Mouse (Mus musculus) lung, postnatal 0 days (tissue): ENCODE data around the gene Crygd. TPM values are rescaled to one million over a fixed set of nuclear protein-coding genes. Genes with fewer than 3 reads are reported as not detected.
A peak's percentile ranks its signal among the peaks of the same experiment; 100 is the strongest.

Source experiments
- ATAC-seq: fragments of 200-750 bp; cut with Nextera tagmentation; 2 replicates; pipeline ENCODE4 v1.8.0; 2017; ENCODE audit warnings: moderate library complexity
- DNase-seq: peaks from one replicate; pipeline ENCODE4 v3.0.0-alpha.2; 2016; ENCODE audit warnings: low spot score
- H3K27ac ChIP-seq: fragments of 300-500 bp; sonication (generic); 2 replicates; pipeline ENCODE4 v1.5.1; 2014; ENCODE audit warnings: antibody characterized with exemption, mild to moderate bottlenecking, low read length, mixed read lengths
- H3K27me3 ChIP-seq: fragments of 300-500 bp; sonication (generic); replicated peaks from 2 replicates; pipeline ENCODE4 v1.6.1; 2014; ENCODE audit warnings: low read length, mixed read lengths; ENCODE audit not compliant: insufficient read depth
- H3K36me3 ChIP-seq: fragments of 300-500 bp; sonication (generic); 2 replicates; pipeline ENCODE4 v1.6.1; 2014; ENCODE audit warnings: low read length, mixed read lengths; ENCODE audit not compliant: insufficient read depth
- H3K4me1 ChIP-seq: fragments of 300-500 bp; sonication (generic); 2 replicates; pipeline ENCODE4 v1.6.1; 2014; ENCODE audit warnings: antibody characterized with exemption, low read depth, low read length, mixed read lengths; ENCODE audit not compliant: insufficient read depth
- H3K4me2 ChIP-seq: fragments of 300-500 bp; sonication (generic); replicated peaks from 2 replicates; pipeline ENCODE4 v1.6.1; 2014; ENCODE audit warnings: low read depth, mild to moderate bottlenecking, low read length, moderate library complexity, mixed read lengths
- H3K4me3 ChIP-seq: fragments of 300-500 bp; sonication (generic); 2 replicates; pipeline ENCODE4 v1.5.1; 2014; ENCODE audit warnings: low read depth, low read length
- H3K9ac ChIP-seq: fragments of 300-500 bp; sonication (generic); replicated peaks from 2 replicates; pipeline ENCODE4 v1.6.1; 2014; ENCODE audit warnings: low read depth, mild to moderate bottlenecking
- H3K9me3 ChIP-seq: fragments of 300-500 bp; sonication (generic); 2 replicates; pipeline ENCODE4 v1.6.1; 2016; ENCODE audit warnings: low read length, mixed read lengths
- CTCF ChIP-seq: IDR thresholded peaks from 2 replicates; pipeline ENCODE4 v1.5.1; 2016; ENCODE audit warnings: antibody characterized with exemption, mild to moderate bottlenecking
- EP300 ChIP-seq: IDR thresholded peaks from 2 replicates; pipeline ENCODE4 v1.6.1; 2016; ENCODE audit warnings: antibody characterized with exemption, mild to moderate bottlenecking, control low read depth
- WGBS: fragments of 180-500 bp; shearing (Covaris S2); extraction: QIAGEN DNeasy Blood & Tissue Kit; methylation state at CpG from one replicate; pipeline ENCODE4 v1.1.7; 2014; 5-methylcytosine and 5-hydroxymethylcytosine counted together
- polyA plus RNA-seq: library from polyadenylated mRNA; unstranded; fragments of >200 nt; fragmentation: Nextera tagmentation; extraction: Ambion mirVana; gene quantifications from 2 replicates; pipeline ENCODE4 v1.2.1, GENCODE M21; 2015

The Crygd gene
- polyA plus RNA-seq, 1 experiment from 2014 or later = not detected

- no peaks in the 10 kb centered on the region for H3K4me1 ChIP-seq
- no peak within 1 kb of the TSS for H3K27ac ChIP-seq
- no peaks in the 10 kb centered on the region for H3K36me3 ChIP-seq
- 89% methylated on average over 11 of the region's 11 CpGs for WGBS
- H3K9ac ChIP-seq = no peak within 1 kb of the TSS
- H3K9me3 ChIP-seq = no peaks in the 10 kb centered on the region
- no peaks in the 10 kb centered on the region for H3K27me3 ChIP-seq
- no peak within 1 kb of the TSS for H3K4me2 ChIP-seq
- TF ChIP-seq EP300 (no peak), CTCF (no peak)
- DNase-seq (no peak), ATAC-seq (no peak)
- no peak within 1 kb of the TSS for H3K4me3 ChIP-seq
Measured at GRCm38 (mm10) chr1:65103273-65103672, 40.0 kb upstream of the Crygd start, which contains the start of gene Cryga. Cryga (minus strand) TSS chr1:65103373.

DNA sequence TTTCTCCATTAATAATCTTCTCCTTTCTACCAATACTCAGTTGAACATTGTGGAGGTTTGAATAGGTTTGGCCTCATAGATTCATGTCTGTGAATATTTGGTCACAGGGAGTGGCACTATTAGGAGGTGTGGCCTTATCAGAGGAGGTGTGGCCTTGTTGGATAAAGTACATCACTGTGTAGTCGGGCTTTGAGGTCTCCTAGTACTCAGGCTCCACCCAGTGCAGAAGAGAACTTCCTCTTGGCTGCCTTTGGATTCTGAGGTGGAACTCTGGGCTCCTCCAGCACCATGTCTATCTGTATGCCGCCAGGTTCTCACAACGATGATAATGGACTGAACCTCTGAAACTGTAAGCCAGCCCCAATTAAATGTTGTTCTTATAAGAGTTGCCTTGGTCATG is 33.7 kb upstream of the Crygd start:
- no peaks in the 10 kb centered on the region for H3K27me3 ChIP-seq
- no peak for ATAC-seq
- H3K4me1 ChIP-seq = no peaks in the 10 kb centered on the region
- H3K4me2 ChIP-seq = no peak overlapping the region
- H3K9ac ChIP-seq = no peak overlapping the region
- H3K9me3 ChIP-seq = no peaks in the 10 kb centered on the region
- TF ChIP-seq CTCF (no peak), EP300 (no peak)
- no peak overlapping the region for H3K27ac ChIP-seq
- H3K36me3 ChIP-seq = no peaks in the 10 kb centered on the region
- WGBS = 74% methylated on average over 3 of the region's 3 CpGs
- H3K4me3 ChIP-seq = no peak overlapping the region
- no peak for DNase-seq

- WGBS = 95% methylated on average over 3 of the region's 3 CpGs
- TF ChIP-seq CTCF (no peak), EP300 (no peak)
Measured at GRCm38 (mm10) chr1:65091566-65091965, 28.3 kb upstream of the Crygd start.

DNA sequence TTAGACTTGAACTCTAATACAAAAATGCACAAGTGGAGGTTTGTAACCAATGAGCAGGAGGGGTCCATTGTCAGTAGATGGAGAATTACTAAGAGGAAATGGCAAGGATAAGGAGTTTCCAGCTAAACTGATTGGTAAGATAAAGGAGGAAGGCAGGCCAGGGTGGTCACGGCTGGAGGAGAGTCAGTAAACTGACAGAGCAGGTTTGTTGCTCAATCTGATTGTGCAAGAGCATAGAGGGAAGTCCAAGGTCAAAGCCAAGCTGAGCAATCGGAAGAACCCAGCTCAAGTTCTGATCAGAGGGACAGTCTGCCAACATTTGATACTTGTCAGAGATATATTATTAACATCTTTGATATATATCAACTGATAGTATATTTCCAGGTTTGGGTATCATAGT is 27.1 kb upstream of the Crygd start:
- 21% methylated on average over 2 of the region's 2 CpGs for WGBS
- no peak for TF ChIP-seq CTCF
- TF ChIP-seq EP300 = no peak
- no peaks in the 10 kb centered on the region for H3K27me3 ChIP-seq
- no peak overlapping the region for H3K27ac ChIP-seq
- H3K4me1 ChIP-seq = no peaks in the 10 kb centered on the region
- H3K4me3 ChIP-seq = no peak overlapping the region
- ATAC-seq (no peak), DNase-seq (peak; percentile 38)
- no peak overlapping the region for H3K9ac ChIP-seq
- H3K9me3 ChIP-seq = no peaks in the 10 kb centered on the region
- no peaks in the 10 kb centered on the region for H3K36me3 ChIP-seq
- H3K4me2 ChIP-seq = no peak overlapping the region

More at GRCm38 (mm10) chr1:65091566-65091965, 28.3 kb upstream of the Crygd start:
- no peak overlapping the region for H3K27ac ChIP-seq
- no peaks in the 10 kb centered on the region for H3K9me3 ChIP-seq
- no peak overlapping the region for H3K9ac ChIP-seq
- H3K36me3 ChIP-seq = no peaks in the 10 kb centered on the region
- ATAC-seq = no peak
- DNase-seq = no peak
- H3K27me3 ChIP-seq = no peaks in the 10 kb centered on the region
- H3K4me1 ChIP-seq = no peaks in the 10 kb centered on the region
- H3K4me2 ChIP-seq = no peak overlapping the region
- no peak overlapping the region for H3K4me3 ChIP-seq

GRCm38 (mm10) chr1:65088567-65089356 is 25.5 kb upstream of the Crygd start:
- no peaks in the 10 kb centered on the region for H3K27me3 ChIP-seq
- H3K36me3 ChIP-seq = no peaks in the 10 kb centered on the region
- no peaks in the 10 kb centered on the region for H3K9me3 ChIP-seq
- DNase-seq (no peak), ATAC-seq (no peak)
- no peak overlapping the region for H3K27ac ChIP-seq
- H3K4me1 ChIP-seq = no peaks in the 10 kb centered on the region
- no peak overlapping the region for H3K4me2 ChIP-seq
- no peak overlapping the region for H3K9ac ChIP-seq
- no peak overlapping the region for H3K4me3 ChIP-seq
- 73% methylated on average over 6 of the region's 6 CpGs for WGBS
- no peak for TF ChIP-seq EP300
- no peak for TF ChIP-seq CTCF

- WGBS = 40% methylated on average over 7 of the region's 7 CpGs
- H3K9me3 ChIP-seq = no peaks in the 10 kb centered on the region
- DNase-seq (no peak), ATAC-seq (no peak)
- H3K4me1 ChIP-seq = no peaks in the 10 kb centered on the region
- no peak within 1 kb of the TSS for H3K4me3 ChIP-seq
- TF ChIP-seq CTCF = no peak
- no peak for TF ChIP-seq EP300
- no peak within 1 kb of the TSS for H3K27ac ChIP-seq
- no peaks in the 10 kb centered on the region for H3K27me3 ChIP-seq
- no peaks in the 10 kb centered on the region for H3K36me3 ChIP-seq
- no peak within 1 kb of the TSS for H3K9ac ChIP-seq
- H3K4me2 ChIP-seq = no peak within 1 kb of the TSS
Measured at GRCm38 (mm10) chr1:65082188-65082587, 18.9 kb upstream of the Crygd start, which contains the start of gene Crygb. Crygb (minus strand) TSS chr1:65082288.
